Mouse (Mus musculus) retina, adult 2 months (tissue): ENCODE data around the gene Mypn.

Source experiments
- DNase-seq: peaks from one replicate; pipeline ENCODE4 v3.0.0-alpha.2; 2012; ENCODE audit warnings: low read depth, low spot score

The Mypn gene

DNA sequence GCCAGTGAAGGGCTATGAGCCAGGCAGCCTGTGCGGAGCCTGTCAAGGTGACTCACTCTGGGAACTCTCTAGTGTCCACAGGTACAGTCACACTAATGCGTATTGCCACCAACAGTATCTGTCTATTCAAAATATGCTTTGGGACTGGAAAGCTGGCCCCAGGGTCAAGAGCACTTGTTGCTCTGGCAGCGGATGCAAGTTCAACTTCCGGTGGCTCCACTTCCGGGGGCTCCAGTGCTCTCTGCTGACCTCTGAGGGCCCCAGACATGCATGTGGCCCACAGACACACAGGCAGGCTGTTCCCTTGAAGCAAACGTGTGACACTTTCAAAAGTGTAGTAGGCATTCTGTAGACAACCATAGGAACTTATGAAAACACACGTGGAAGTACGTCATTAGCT, 2.2 kb downstream of the Mypn start:
- DNase-seq, result no peak

DNA sequence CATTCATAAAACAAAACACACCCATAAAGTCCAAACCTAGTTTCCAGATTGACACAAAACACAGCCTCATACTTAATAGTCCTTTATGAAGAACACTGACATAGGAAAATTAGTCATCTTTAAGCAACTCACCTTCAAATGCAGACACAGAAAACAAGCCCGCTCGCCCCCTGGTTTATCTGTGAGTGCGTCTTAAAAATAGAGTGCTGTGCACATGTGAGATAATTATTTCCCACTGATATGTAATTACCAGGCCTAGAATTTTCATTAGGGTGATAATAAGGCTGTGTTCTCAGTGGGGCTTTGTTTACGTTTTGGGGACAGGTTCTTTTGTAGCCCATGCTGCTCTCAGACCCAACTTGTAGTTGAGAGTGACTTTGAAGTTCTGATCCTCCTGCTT, 4.7 kb downstream of the Mypn start:
- no peak for DNase-seq

DNA sequence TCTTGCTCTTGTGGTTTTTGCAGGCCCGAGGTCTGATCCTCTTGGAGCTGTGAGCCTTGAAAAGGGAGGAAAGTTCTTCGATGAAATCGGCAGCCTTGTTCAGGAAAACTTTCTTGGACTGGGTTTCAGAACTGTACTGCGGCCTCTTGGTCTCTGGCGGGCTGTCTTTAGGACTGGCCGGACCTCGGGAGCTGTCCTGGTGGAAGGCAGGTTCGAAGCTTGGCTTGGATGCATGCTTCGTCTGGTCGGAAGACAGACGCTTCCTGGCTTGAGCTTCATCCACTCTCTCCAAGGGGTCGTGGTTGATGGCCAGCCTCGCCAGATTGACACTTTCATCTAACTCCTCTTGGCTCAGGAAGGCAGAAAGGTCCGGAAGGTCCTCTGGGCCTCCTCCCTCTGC, 11.0 kb downstream of the Mypn start:
- DNase-seq, result no peak

DNA sequence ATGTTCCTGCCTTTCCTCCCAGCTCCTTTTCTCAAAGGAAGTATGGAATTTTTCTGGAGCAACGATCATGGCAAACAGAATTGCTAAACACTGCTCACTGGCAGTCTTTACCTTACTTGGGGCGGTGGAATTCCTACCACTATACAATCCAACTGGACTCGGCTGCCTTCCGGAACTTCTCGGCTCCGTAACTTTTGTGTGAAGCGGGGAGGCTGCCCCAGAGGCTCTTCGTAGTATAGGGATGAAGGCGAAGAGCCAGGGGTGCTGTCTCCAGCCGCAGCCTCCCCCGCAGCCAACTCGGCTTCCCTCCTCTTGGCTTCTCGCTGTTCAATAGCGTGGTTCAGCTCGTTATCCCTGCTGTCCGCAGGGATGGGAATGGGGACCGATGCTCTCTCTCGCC, 11.5 kb downstream of the Mypn start:
- no peak for DNase-seq

DNA sequence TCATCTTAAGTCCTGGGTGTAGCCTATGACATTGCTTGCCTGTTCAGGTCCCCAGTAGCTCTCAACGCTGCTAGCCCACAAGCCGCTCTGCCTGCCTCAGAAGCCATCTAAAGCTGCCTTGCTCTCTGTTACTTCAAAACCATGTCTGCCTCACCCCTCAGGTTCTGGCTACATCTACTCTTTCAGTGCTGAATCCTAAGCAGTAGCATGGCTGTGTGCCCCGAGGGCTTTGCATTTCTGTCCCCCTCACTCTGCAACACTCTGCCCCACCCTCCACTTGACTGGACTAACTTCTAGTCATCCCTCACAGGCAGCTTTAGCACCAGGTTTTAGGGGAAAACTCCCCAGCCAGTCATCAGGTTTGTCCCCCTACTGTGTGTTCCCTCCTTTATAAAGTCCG, 19.3 kb downstream of the Mypn start:
- DNase-seq, result no peak

DNA sequence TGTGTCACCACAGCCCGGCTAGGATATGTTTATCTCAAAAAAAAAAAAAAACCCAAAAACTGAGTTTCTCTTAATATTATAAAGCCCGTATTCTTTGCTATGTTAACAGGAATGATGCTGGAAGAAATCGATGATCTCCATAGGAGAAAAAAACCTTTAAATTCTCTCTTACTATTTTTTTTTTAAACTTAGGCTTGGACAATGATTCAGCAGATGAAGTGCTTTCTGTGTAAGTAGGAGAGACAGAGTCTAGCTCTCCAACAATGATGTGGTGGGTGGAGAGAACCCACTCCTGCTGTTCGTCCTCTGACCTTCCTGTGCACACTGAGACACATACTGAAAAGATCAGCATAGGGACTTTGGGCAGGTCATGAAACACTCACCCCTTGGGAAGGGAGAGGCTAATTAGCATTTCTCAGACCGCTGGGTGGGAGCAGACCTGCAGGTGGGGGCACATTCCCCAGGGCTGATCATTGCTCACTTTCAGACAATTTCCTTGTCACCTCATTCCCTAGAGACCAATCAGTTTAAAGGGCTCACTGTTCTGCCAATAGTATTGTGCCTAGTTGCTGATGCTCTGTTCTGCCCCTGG, 21.5 kb downstream of the Mypn start:
- DNase-seq, result no peak

DNA sequence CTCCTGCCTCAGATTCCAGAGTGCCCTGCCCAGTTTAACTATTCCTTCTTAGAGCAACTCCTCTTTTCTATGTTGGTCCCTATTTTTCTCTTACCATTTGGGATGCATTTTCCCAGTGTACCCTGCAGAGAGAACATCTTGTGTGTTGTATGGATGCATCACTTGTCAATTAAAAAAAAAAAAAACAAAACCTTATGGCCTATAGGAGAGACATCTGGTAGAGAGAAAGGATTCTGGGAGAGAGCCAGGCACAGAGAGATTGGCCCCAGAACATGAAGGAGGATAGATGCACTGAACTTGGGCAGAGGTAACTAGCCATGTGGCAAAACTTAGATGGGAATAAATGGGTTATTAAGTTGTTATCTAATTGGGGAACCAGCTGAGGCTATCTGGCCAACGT, 22.6 kb downstream of the Mypn start:
- DNase-seq, result no peak

DNA sequence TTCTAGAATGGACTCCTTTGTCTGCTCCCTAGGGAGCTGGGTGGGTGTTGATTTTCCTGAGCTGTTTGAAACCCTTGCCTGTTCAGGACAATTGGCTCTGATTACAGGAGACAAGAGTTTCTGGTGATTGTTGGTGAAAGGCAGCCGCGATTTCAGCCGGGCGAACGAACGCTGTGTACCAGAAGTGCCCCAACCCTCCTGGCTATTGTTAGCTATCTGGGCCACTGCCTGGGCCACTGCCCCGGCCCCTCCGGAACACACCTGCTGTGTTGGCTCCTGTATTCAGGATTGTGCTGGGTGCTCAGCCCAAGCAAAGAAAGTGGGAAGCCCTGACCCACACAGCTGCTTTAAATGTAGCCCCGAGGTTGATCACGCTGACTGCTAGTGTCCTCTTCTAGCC, 24.2 kb downstream of the Mypn start:
- no peak for DNase-seq

DNA sequence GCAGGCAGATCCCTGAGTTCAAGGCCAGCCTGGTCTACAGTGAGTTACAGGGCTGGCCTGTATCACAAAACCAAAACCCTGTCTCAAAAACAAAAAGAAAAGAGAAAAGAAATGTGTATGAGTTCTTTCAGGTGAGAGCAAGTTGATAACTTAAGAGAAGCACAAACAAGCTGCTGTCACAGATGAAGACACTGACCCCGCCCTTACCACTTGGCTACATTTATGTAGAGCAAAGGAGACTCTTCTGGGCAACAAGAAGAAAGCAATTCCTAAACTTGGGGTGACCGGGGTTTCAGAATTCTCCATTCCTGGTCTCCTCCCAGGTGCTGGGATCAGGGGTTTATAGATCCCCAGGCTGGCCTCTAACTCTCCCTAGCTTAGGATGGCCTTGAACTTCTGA, 25.4 kb downstream of the Mypn start:
- DNase-seq, result no peak

DNA sequence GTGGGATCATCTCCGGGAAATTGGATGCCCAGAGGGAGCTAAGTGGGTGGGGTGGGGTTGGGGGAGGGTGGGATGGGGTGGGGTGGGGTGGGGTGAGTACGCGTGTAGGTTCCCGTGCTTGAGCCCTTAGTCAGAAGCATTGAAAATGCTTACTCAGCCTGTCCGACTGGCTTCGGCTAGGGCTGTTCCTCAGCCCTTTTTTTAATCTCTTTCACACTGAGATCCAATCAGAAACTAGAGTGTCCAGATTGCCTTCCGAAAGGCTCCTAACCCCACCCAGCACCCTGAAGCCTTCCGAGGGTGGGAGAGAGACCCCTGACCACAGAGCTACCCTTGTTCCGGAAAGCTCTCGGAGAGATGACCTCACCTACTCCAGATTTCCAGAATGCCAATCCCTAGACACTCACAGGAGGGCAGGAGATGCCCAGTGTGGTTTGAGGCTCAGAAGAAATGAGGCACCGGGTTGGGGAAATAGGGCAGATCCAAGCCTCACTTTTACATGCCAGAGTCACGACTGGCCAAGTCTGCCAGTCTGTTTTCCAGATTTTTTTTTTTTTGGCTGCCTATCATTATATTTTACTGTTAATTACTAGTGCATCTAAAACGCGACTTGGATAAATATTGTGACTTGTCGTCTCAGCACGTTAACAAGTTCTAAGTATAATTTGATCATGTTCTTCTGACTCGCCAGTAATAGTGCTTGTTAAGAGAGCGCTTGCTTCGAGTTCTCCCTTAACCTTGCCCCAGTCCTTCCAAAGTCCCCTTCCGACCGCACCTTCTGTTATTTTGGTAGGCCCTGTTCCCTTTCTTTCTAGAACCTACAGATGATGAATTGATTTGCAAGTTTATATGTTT, 26.2 kb downstream of the Mypn start:
- no peak for DNase-seq

DNA sequence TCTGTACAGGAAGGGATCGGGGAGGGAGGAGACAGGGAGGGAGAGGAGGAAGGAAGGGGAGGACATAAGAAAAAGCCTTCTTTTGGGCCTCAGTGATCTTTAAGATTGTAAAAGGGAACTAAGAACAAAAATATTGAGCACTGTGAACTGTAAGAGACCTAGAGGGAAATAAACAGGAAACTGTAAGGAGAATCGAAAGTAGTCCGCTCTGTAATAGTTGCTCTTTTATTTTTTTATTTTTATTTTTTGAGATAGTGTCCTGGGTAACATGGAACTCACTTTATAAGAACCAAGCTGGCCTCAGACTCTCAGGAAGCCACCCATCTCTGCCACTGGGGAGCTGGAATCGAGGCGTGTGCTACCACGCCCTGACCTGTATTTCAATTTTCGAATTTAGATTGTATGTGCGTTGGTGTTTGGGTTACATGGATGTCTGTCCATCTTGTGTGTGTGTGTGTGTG, 27.3 kb downstream of the Mypn start:
- no peak for DNase-seq

DNA sequence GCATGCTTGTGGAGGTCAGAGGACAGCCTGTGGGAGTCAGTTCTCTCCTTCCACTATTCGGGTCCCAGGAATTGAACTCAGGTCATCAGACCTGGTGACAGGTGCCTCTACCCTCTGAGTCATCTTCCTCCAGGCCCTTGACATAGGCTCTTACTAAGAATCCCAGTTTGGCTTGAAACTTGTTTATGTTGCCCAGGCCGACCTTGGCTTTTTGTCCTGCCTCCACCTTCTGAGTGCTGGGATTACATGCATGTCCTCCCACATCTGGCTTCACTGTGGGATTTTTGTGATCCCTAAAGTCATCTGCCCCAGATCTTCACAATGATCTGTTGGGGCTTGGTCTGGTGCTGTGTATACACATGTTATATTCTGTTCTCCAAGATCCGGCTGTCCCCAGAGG, 31.7 kb downstream of the Mypn start:
- no peak for DNase-seq

DNA sequence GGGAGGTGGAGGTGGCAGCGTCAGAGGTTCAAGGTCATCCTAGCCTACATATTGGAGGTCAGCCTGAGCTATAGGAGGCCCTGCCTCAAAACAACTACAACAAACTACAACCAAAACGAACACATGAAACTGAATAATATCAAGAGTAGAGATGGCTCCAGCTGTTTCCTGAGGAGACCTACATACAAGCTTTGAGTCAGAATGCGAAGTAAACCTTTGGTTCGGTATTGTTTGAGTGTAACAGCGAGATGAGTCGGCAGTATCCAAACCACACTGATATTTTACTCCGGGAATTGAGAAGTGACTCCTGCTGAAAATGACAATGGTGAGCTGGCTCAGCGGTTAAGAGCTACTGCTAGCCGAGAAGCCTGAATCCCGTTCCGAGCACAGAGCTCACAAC, 34.2 kb downstream of the Mypn start:
- no peak for DNase-seq

DNA sequence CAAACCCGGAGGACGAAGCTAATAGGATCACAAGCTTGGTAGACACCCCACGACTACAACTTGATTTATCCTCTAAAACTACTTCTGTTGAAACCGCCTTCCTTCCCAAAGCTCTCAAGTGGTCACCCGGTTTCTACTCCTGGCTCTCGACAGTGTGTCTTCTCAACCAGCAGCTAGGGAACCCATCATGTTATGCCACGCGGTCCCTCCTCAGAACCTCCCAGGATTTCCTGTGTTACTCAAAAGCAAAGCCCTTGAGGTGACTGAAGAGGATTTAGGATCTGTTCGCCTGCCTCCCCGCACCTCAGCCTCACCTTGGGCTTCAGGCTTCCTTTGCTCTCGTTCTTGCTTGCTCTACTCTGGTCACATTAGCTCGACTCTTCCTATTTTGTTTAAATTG, 35.6 kb downstream of the Mypn start:
- DNase-seq, result no peak

DNA sequence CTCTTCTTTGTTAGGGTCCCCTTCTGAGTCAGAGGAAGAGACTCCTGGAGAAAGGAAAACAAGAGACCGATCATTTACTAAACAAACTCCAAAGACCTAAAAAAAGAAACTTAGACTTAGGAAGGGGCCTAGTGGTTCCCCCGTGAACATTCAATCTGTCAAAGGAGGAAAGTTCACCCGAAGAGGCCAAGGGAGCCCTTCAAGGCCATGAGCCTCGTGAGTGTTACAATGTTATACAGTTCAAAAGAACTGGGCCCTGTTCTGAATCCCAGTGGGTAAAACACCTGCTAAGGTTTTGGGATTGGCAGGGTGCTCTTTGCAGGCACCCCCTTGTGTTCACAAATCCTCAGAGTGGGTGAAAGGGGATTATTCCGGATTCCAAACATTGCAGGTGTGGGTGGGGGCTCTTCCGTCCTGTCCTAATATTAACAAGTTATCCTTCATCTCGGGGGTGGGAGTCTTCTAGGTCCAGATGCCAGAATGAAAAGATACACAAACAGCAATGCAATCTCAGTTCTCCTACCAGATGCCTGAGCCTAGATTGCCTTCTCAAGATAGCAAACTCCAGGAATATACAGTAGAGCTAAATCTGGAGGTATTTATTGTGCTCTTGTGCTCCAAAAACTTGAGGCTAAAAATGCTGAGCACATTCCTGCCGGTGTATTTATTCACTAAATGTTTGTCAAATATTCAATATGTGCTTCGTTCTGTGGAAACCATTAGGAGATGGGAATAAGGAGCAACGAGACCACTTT, 36.3 kb downstream of the Mypn start:
- no peak for DNase-seq

DNA sequence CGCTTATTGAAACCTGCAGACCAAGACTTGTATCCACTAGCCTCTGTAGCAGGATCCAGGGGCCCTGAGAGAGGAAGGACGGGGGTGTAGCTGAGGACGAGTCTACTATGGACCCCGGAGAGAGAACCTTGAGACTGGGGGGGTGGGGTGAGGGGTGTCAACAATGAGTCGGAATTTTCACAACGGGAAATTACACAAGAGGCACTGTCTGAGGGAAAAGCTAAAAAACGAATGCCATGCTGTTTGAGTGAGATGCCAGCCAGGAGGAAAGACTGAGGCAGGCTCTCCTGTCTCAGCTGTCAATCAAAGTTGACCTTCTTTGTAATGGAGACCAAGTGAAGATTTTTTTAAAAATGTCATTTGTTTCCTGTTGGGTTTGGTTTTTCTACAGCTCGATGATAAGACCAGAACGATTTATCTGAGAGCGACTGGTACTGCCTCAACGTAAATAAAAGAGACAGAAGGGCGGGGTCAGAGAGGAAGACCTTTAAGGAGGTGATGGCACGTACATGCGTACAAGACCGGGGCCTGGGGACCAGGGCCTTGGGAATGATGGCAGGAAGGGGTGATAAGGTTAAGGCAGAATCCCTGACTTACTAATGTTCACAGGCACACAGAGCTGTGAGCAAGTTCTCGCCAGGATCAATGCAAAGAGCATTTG, 37.9 kb downstream of the Mypn start:
- no peak for DNase-seq

DNA sequence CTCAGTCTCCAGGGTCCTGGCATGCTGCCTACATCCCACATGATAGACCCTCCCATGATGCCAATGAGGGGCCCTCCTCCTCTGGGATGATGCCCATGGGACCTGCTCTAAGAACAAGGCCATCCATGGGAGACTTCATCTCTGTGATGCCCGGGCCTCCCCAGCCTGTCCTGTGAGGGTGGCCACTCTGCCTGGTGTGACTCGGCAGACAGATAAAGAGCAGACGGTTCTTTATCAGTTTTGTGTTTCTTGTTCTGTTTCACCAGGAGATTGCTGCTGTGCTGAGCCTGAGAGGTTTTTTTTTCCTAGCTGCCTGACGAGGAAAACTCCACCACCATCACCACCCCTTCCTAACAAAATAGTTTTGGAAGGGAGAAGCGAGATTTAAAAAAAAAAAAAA, 42.5 kb downstream of the Mypn start:
- DNase-seq, result no peak

DNA sequence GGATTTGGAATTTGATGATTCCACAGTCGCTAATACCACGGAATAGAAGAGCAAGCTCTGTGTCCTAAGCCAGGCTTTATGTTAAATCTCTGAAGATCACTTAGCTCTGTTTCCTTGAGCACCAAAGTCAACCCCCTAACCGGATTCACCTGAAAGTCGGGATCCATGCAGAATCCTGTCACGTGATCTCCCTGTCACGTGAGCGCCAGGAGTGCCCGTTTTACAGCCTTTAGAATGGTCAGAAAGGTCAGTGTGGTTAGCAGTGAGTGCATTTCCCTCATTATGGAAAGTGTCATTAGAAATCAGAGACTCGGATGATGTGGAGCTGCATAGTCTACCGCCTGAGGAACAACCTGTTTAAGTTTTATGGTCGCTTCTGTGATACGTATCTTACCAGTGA, 43.1 kb downstream of the Mypn start:
- DNase-seq, result no peak

DNA sequence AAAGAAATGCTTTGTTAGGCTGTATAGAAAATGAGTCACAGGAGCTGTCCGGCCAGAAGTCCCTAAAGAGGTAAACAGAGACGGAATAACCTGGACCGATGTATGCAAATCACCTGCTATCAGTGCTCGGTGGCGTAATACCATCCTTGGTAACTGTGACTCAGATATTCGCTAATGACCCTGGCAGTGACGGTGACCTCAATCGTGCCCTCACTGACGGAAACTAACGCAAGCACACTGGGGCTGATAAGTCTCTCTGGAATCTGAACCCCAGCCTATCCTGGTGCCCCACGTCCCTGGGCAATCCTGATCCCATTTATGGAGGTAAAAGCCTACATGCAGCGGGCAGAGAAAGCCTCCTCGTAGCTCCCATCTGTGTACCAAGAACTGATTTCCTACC, 45.6 kb downstream of the Mypn start:
- DNase-seq, result no peak

DNA sequence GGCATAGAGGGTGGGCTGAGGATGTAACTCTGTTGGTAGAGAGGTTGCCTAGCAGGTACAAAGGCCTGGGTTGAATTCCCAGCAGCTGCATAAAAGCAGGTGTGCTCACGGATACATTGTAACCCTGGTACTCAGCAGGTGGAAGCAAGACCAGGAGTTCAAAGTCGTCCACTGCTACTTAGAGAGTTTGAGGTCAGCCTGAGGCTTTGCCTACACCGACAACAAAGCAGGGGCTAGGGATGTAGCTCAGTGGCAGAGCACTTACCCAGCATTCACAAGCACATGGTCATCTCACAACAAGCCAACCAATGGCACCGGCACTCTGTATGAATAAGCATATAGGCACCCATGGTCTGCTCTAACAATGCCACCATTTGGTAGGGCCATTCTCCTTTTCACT, 46.3 kb downstream of the Mypn start:
- DNase-seq, result no peak

DNA sequence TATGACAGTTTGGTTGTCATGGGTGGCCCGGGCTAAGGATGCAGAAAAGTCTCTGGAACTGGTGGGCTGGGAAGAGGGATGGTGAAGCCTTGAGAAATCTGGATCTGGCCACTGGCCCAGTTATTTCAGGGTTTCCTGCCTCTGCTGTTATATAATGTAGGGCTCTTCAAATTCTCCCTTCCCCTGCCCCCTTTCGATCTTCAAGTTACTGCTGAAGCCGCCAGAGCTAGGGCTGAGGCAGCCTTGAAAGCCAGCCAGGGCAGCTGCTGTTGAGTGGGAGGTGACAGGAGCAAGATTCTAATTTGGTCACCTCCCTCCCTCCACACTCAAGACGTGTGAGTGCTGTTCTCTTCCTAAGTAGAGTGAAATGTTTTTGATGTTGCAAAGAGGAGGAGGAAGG, 46.8 kb downstream of the Mypn start:
- DNase-seq, result no peak

DNA sequence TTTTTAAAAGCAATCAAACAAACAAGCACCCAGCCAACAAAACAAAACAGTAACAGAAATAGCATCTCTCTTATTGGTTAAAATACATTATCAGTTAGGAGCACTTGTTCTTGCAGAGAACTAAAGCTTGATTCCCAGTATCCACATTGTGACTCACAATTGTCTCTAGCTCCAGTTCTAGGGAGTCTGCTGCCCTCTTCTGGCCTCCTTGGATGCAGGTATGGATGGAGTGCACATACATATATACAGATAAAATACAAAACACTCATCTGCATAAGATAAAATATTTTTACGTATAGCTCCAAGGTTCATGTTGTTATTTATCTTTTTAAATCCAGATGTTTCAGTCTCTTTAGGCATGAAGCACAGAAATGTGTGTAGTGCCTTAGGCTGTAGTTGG, 47.4 kb downstream of the Mypn start:
- no peak for DNase-seq
